Mouse (Mus musculus): ENCODE measurements around the gene Oit1. TPM values are rescaled to one million over a fixed set of nuclear protein-coding genes. Genes with fewer than 3 reads are reported as not detected.
A peak's percentile ranks its signal among the peaks of the same experiment; 100 is the strongest.

The Oit1 gene
- not detected for total RNA-seq (2021)
- long read RNA-seq, experiment 1 = 0 reads
- long read RNA-seq, experiment 2 = 0 reads

- DNase-seq = no peak
- intact Hi-C loops (cut with DNase I; ENCODE audit: low total_unique reads) = no loop called here
Observed at GRCm38 (mm10) chr14:8378685-8379313, at the start of gene Oit1. Oit1 (minus strand) TSS chr14:8378754.

GRCm38 (mm10) chr14:8422833-8423232, 44.3 kb upstream of the Oit1 start:
- no peak for DNase-seq
- intact Hi-C loops (cut with DNase I; ENCODE audit: low total_unique reads) = no loop called here

- DNase-seq = no peak
- intact Hi-C loops (cut with DNase I; ENCODE audit: low total_unique reads) = no loop called here
Observed at GRCm38 (mm10) chr14:8421199-8421787, 42.7 kb upstream of the Oit1 start.

GRCm38 (mm10) chr14:8418610-8419009, 40.1 kb upstream of the Oit1 start:
- DNase-seq = no peak
- intact Hi-C loops (cut with DNase I; ENCODE audit: low total_unique reads) = no loop called here

GRCm38 (mm10) chr14:8405946-8406345, 27.4 kb upstream of the Oit1 start:
- DNase-seq = no peak
- intact Hi-C loops (cut with DNase I; ENCODE audit: low total_unique reads) = no loop called here

- no peak for DNase-seq
- intact Hi-C loops (cut with DNase I; ENCODE audit: low total_unique reads) = no loop called here
Observed at GRCm38 (mm10) chr14:8403310-8403709, 24.8 kb upstream of the Oit1 start.

- intact Hi-C loops (cut with DNase I; ENCODE audit: low total_unique reads) = no loop called here
Observed at GRCm38 (mm10) chr14:8398507-8398906, 20.0 kb upstream of the Oit1 start.

GRCm38 (mm10) chr14:8395690-8396287, 17.2 kb upstream of the Oit1 start:
- intact Hi-C loops (cut with DNase I; ENCODE audit: low total_unique reads) = no loop called here

More at GRCm38 (mm10) chr14:8398507-8398906, 20.0 kb upstream of the Oit1 start:
- no peak for DNase-seq

GRCm38 (mm10) chr14:8392181-8392825, 13.7 kb upstream of the Oit1 start:
- no peak for DNase-seq

More at GRCm38 (mm10) chr14:8395690-8396287, 17.2 kb upstream of the Oit1 start:
- no peak for DNase-seq

GRCm38 (mm10) chr14:8369394-8369793, 9.2 kb downstream of the Oit1 start:
- DNase-seq = no peak
- intact Hi-C loops (cut with DNase I; ENCODE audit: low total_unique reads) = no loop called here

More at GRCm38 (mm10) chr14:8392181-8392825, 13.7 kb upstream of the Oit1 start:
- intact Hi-C loops (cut with DNase I; ENCODE audit: low total_unique reads) = no loop called here

- peak; percentile 16 for DNase-seq
- intact Hi-C loops (cut with DNase I; ENCODE audit: low total_unique reads) = no loop called here
Observed at GRCm38 (mm10) chr14:8368900-8369299, 9.7 kb downstream of the Oit1 start.

GRCm38 (mm10) chr14:8367727-8368520, 10.6 kb downstream of the Oit1 start:
- no peak for DNase-seq
- intact Hi-C loops (cut with DNase I; ENCODE audit: low total_unique reads) = no loop called here

- DNase-seq = no peak
- intact Hi-C loops (cut with DNase I; ENCODE audit: low total_unique reads) = no loop called here
Observed at GRCm38 (mm10) chr14:8367121-8367520, 11.4 kb downstream of the Oit1 start.

- intact Hi-C loops (cut with DNase I; ENCODE audit: low total_unique reads) = no loop called here
- no peak for DNase-seq
Observed at GRCm38 (mm10) chr14:8365833-8366232, 12.7 kb downstream of the Oit1 start.

GRCm38 (mm10) chr14:8356836-8357235, 21.7 kb downstream of the Oit1 start:
- no peak for DNase-seq
- intact Hi-C loops (cut with DNase I; ENCODE audit: low total_unique reads) = no loop called here

GRCm38 (mm10) chr14:8355999-8356501, 22.5 kb downstream of the Oit1 start:
- peak; percentile 56 for DNase-seq
- intact Hi-C loops (cut with DNase I; ENCODE audit: low total_unique reads) = no loop called here

GRCm38 (mm10) chr14:8348927-8349326, 29.6 kb downstream of the Oit1 start:
- intact Hi-C loops (cut with DNase I; ENCODE audit: low total_unique reads) = loop anchor here (5.0 to 10.0 kb wide), 2 partner anchors 104 to 257 kb away; no protein-coding TSS in a partner anchor

GRCm38 (mm10) chr14:8346255-8346997, 32.1 kb downstream of the Oit1 start:
- peak; percentile 79 for DNase-seq
- intact Hi-C loops (cut with DNase I; ENCODE audit: low total_unique reads) = loop anchor here (2.0 to 10.0 kb wide), 3 partner anchors 48 to 254 kb away; no protein-coding TSS in a partner anchor

More at GRCm38 (mm10) chr14:8348927-8349326, 29.6 kb downstream of the Oit1 start:
- no peak for DNase-seq

Data from gastrocnemius, postnatal 14 days (tissue).